Mouse (Mus musculus) ES-Bruce4 (cell line): ENCODE results near the gene Bad. TPM values are rescaled to one million over a fixed set of nuclear protein-coding genes. Genes with fewer than 3 reads are reported as not detected.

Experiments
- H3K27ac ChIP-seq: 2 replicates; pipeline ENCODE4 v1.5.1; 2012; ENCODE audit warnings: low read length, inconsistent platforms; ENCODE audit not compliant: insufficient read depth
- H3K27me3 ChIP-seq: 2 replicates; pipeline ENCODE4 v1.6.1; 2012; ENCODE audit warnings: mild to moderate bottlenecking, low read length, inconsistent platforms; ENCODE audit not compliant: control insufficient read depth, poor library complexity, insufficient read depth, severe bottlenecking
- H3K36me3 ChIP-seq: 2 replicates; pipeline ENCODE4 v1.6.1; 2012; ENCODE audit warnings: inconsistent platforms, mild to moderate bottlenecking, low read length, moderate library complexity; ENCODE audit not compliant: control insufficient read depth, poor library complexity, insufficient read depth, severe bottlenecking
- H3K4me1 ChIP-seq: one replicate; pipeline ENCODE4 v1.8.1; 2011; ENCODE audit warnings: low read length; ENCODE audit not compliant: control insufficient read depth, insufficient read depth
- H3K4me3 ChIP-seq: 2 replicates; pipeline ENCODE4 v1.5.1; 2011; ENCODE audit warnings: low read depth, mild to moderate bottlenecking, low read length
- H3K9ac ChIP-seq: 2 replicates; pipeline ENCODE4 v1.6.1; 2012; ENCODE audit warnings: low read depth, mild to moderate bottlenecking, inconsistent platforms; ENCODE audit not compliant: poor library complexity, severe bottlenecking
- H3K9me3 ChIP-seq: replicated peaks from 2 replicates; pipeline ENCODE4 v1.6.1; 2012; ENCODE audit warnings: mild to moderate bottlenecking, low read length, inconsistent platforms; ENCODE audit not compliant: control insufficient read depth, poor library complexity, insufficient read depth, severe bottlenecking
- CTCF ChIP-seq: IDR thresholded peaks from one replicate; pipeline ENCODE4 v1.8.1; 2011; ENCODE audit warnings: low read depth, low read length
- EP300 ChIP-seq: IDR thresholded peaks from 2 replicates; pipeline ENCODE4 v1.6.1; 2011; ENCODE audit warnings: low read depth, low read length; ENCODE audit not compliant: insufficient read depth
- POLR2A ChIP-seq: IDR thresholded peaks from one replicate; pipeline ENCODE4 v1.8.1; 2011; ENCODE audit warnings: low read length; ENCODE audit not compliant: insufficient read depth
- polyA plus RNA-seq: library from polyadenylated mRNA; stranded (reverse); fragments of >200 nt; gene quantifications from 2 replicates; pipeline ENCODE4 v1.2.4, GENCODE M21; 2011; ENCODE audit warnings: low read depth; ENCODE audit not compliant: missing spikeins, insufficient read depth, insufficient read length

Gene Bad
- polyA plus RNA-seq, 1 experiment = 14.6 TPM

GRCm38 (mm10) chr19:6943709-6944108 is 2.0 kb downstream of the Bad start:
- no peak overlapping the region for H3K27ac ChIP-seq
- TF ChIP-seq POLR2A = no peak
- no peak for TF ChIP-seq CTCF
- no peak for TF ChIP-seq EP300
- peaks cover 3% of the 10 kb centered on the region for H3K4me1 ChIP-seq
- no peak overlapping the region for H3K4me3 ChIP-seq
- H3K36me3 ChIP-seq = no peaks in the 10 kb centered on the region
- no peaks in the 10 kb centered on the region for H3K27me3 ChIP-seq
- H3K9ac ChIP-seq = no peak overlapping the region
- no peaks in the 10 kb centered on the region for H3K9me3 ChIP-seq

- Histone ChIP-seq H3K27ac (peak overlapping the region; percentile 51), H3K4me1 (peaks cover 3% of the 10 kb centered on the region), H3K9me3 (no peaks in the 10 kb centered on the region), H3K9ac (0 out of 2 replicates have a peak overlapping the region, but pooled peaks have one; percentile 6), H3K36me3 (no peaks in the 10 kb centered on the region), H3K27me3 (no peaks in the 10 kb centered on the region), H3K4me3 (no peak overlapping the region)
- TF ChIP-seq EP300 (0 out of 2 replicates have a peak, but pooled peaks have one; percentile 5), POLR2A (no peak), CTCF (no peak)
Measured at GRCm38 (mm10) chr19:6947742-6948141, 6.1 kb downstream of the Bad start.

GRCm38 (mm10) chr19:6948186-6948585 is 6.5 kb downstream of the Bad start:
- H3K27ac ChIP-seq = peak overlapping the region; percentile 51
- H3K4me3 ChIP-seq = no peak overlapping the region
- TF ChIP-seq EP300 = no peak
- peaks cover 3% of the 10 kb centered on the region for H3K4me1 ChIP-seq
- no peaks in the 10 kb centered on the region for H3K9me3 ChIP-seq
- no peaks in the 10 kb centered on the region for H3K27me3 ChIP-seq
- 0 out of 2 replicates have a peak overlapping the region, but pooled peaks have one; percentile 6 for H3K9ac ChIP-seq
- H3K36me3 ChIP-seq = no peaks in the 10 kb centered on the region

- Histone ChIP-seq H3K27ac (no peak overlapping the region), H3K9me3 (no peaks in the 10 kb centered on the region), H3K4me1 (peaks cover 3% of the 10 kb centered on the region), H3K27me3 (no peaks in the 10 kb centered on the region), H3K36me3 (no peaks in the 10 kb centered on the region), H3K4me3 (no peak overlapping the region), H3K9ac (no peak overlapping the region)
- no peak for TF ChIP-seq POLR2A
- no peak for TF ChIP-seq CTCF
- no peak for TF ChIP-seq EP300
Measured at GRCm38 (mm10) chr19:6949532-6949931, 7.9 kb downstream of the Bad start.

GRCm38 (mm10) chr19:6949951-6950350 is 8.3 kb downstream of the Bad start:
- Histone ChIP-seq H3K4me1 (peaks cover 3% of the 10 kb centered on the region), H3K27me3 (no peaks in the 10 kb centered on the region), H3K4me3 (no peak overlapping the region), H3K36me3 (no peaks in the 10 kb centered on the region), H3K27ac (no peak overlapping the region), H3K9me3 (no peaks in the 10 kb centered on the region), H3K9ac (no peak overlapping the region)
- TF ChIP-seq CTCF = no peak
- no peak for TF ChIP-seq POLR2A
- TF ChIP-seq EP300 = no peak

GRCm38 (mm10) chr19:6950613-6951153 is 9.0 kb downstream of the Bad start:
- TF ChIP-seq POLR2A (peak; percentile 79), EP300 (no peak)
- H3K4me3 ChIP-seq = peak overlapping the region; percentile 85

More at GRCm38 (mm10) chr19:6950613-6951153, 9.0 kb downstream of the Bad start:
- Histone ChIP-seq H3K36me3 (no peaks in the 10 kb centered on the region), H3K27me3 (no peaks in the 10 kb centered on the region), H3K27ac (peak overlapping the region; percentile 90), H3K9me3 (no peaks in the 10 kb centered on the region), H3K9ac (peak overlapping the region; percentile 75), H3K4me1 (peaks cover 3% of the 10 kb centered on the region)
